Mouse (Mus musculus) liver, postnatal 0 days (tissue): Measurements from ENCODE around the gene Tas2r108.

Experiments used
- CTCF ChIP-seq: sonication (generic); IDR thresholded peaks from 2 replicates; pipeline ENCODE4 v1.5.1; 2016; ENCODE audit warnings: antibody characterized with exemption, low read depth
- EP300 ChIP-seq: IDR thresholded peaks from 2 replicates; pipeline ENCODE4 v1.6.1; 2016; ENCODE audit warnings: antibody characterized with exemption, low read depth, mild to moderate bottlenecking

- TF ChIP-seq EP300, result no peak
- no peak for TF ChIP-seq CTCF
Observed at GRCm38 (mm10) chr6:40519408-40519807, 26.1 kb downstream of the Tas2r108 start, which contains the start of gene Prss37.
